Mouse (Mus musculus) embryonic facial prominence, embryonic 14.5 days (tissue): ENCODE data around the gene Cbx4. TPM values are rescaled to one million over a fixed set of nuclear protein-coding genes. Genes with fewer than 3 reads are reported as not detected.
"Not testable (repeated sequence)": the region's sequence is repeated elsewhere in the genome, so short reads cannot be mapped to it uniquely, and the experiment has no call there.

ENCODE experiments used
- ATAC-seq: fragments of 200-750 bp; cut with Nextera tagmentation; 2 replicates; pipeline ENCODE4 v1.8.0; 2017; ENCODE audit warnings: low read depth, moderate number of reproducible peaks, moderate TSS enrichment
- DNase-seq: peaks from one replicate; pipeline ENCODE4 v3.0.0-alpha.2; 2015; ENCODE audit warnings: low spot score
- H3K27ac ChIP-seq: fragments of 300-500 bp; sonication (generic); replicated peaks from 2 replicates; pipeline ENCODE4 v1.5.1; 2014; ENCODE audit warnings: low read depth, mild to moderate bottlenecking, low read length, moderate library complexity
- H3K27me3 ChIP-seq: fragments of 300-500 bp; sonication (generic); replicated peaks from 2 replicates; pipeline ENCODE4 v1.6.1; 2014; ENCODE audit warnings: low read length; ENCODE audit not compliant: control insufficient read depth, insufficient read depth
- H3K36me3 ChIP-seq: fragments of 300-500 bp; sonication (generic); 2 replicates; pipeline ENCODE4 v1.6.1; 2014; ENCODE audit warnings: low read length, mixed read lengths; ENCODE audit not compliant: control insufficient read depth, insufficient read depth
- H3K4me1 ChIP-seq: fragments of 300-500 bp; sonication (generic); 2 replicates; pipeline ENCODE4 v1.6.1; 2014; ENCODE audit warnings: antibody characterized with exemption, low read length; ENCODE audit not compliant: control insufficient read depth, insufficient read depth
- H3K4me2 ChIP-seq: fragments of 300-500 bp; sonication (generic); 2 replicates; pipeline ENCODE4 v1.6.1; 2014; ENCODE audit warnings: low read depth, mild to moderate bottlenecking, low read length, moderate library complexity, mixed read lengths
- H3K4me3 ChIP-seq: fragments of 300-500 bp; sonication (generic); 2 replicates; pipeline ENCODE4 v1.5.1; 2014; ENCODE audit warnings: low read depth, mild to moderate bottlenecking, low read length
- H3K9ac ChIP-seq: fragments of 300-500 bp; sonication (generic); 2 replicates; pipeline ENCODE4 v1.6.1; 2014; ENCODE audit warnings: low read depth, mild to moderate bottlenecking, low read length, moderate library complexity, mixed read lengths
- H3K9me3 ChIP-seq: fragments of 300-500 bp; sonication (generic); 2 replicates; pipeline ENCODE4 v1.6.1; 2016; ENCODE audit warnings: low read length; ENCODE audit not compliant: control insufficient read depth
- WGBS: fragments of 180-500 bp; shearing (Covaris S2); extraction: QIAGEN DNeasy Blood & Tissue Kit; methylation state at CpG from one replicate; pipeline ENCODE4 v1.1.7; 2014; 5-methylcytosine and 5-hydroxymethylcytosine counted together
- polyA plus RNA-seq: library from polyadenylated mRNA; unstranded; fragments of >200 nt; fragmentation: Nextera tagmentation; extraction: Ambion mirVana; gene quantifications from 2 replicates; pipeline ENCODE4 v1.2.1, GENCODE M21; 2014

The Cbx4 gene
- polyA plus RNA-seq, 1 experiment from 2014 or later = 11.0 TPM

DNA sequence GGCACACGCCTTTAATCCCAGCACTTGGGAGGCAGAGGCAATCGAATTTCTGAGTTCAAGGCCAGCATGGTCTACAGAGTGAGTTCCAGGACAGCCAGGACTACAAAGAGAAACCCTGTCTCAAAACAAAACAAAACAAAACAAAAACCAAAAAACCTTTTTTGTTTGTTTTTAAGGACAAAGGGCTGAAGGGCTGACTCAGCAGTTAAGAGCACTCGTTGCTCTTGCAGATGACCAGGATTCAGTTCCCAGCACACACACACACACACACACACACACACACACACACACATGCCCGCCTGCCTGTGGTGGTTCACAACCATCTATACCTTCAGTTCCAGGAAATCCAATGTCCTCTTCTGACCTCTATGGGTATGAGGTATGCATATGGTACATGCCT lies 14.3 kb upstream of the Cbx4 start:
- H3K4me3 ChIP-seq, H3K4me1 ChIP-seq, H3K36me3 ChIP-seq, DNase-seq, H3K27ac ChIP-seq, H3K27me3 ChIP-seq, ATAC-seq, H3K9ac ChIP-seq, H3K4me2 ChIP-seq, H3K9me3 ChIP-seq: not testable (repeated sequence)
- WGBS = 66% methylated on average over 4 of the region's 4 CpGs

GRCm38 (mm10) chr11:119098202-119098601 lies 12.2 kb upstream of the Cbx4 start:
- no peak for DNase-seq
- Histone ChIP-seq H3K9ac (no peak overlapping the region), H3K4me2 (no peak overlapping the region), H3K4me3 (no peak overlapping the region), H3K27ac (no peak overlapping the region), H3K9me3 (no peaks in the 10 kb centered on the region), H3K27me3 (no peaks in the 10 kb centered on the region; the same call in 1 of the 2 replicates), H3K36me3 (no peaks in the 10 kb centered on the region), H3K4me1 (no peaks in the 10 kb centered on the region)
- WGBS = 63% methylated on average over 4 of the region's 4 CpGs
- ATAC-seq = no peak

DNA sequence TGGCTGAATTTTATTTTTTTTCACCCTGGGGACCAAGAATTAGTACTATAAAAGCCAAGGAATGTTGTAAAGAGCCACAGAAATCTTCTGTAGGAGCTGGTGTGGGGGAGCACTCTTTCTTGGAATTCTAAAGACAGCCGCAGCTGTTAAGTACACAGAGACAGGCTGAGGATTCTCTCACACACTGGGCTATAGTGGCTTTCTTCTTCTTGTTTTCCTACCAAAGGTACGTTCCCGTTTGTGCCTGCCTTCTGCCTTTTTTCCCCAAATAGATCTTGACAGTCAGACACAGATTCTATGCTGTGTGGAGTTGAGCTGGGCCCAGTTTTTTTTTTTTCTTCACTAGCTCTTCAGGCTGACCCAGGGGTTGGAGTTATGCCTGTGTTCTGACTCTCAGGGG lies 9.4 kb upstream of the Cbx4 start:
- Histone ChIP-seq H3K9ac (no peak overlapping the region), H3K4me1 (peaks cover 6% of the 10 kb centered on the region), H3K4me2 (no peak overlapping the region), H3K36me3 (no peaks in the 10 kb centered on the region), H3K27ac (no peak overlapping the region), H3K27me3 (peaks cover under 1% of the 10 kb centered on the region), H3K9me3 (no peaks in the 10 kb centered on the region), H3K4me3 (no peak overlapping the region)
- 35% methylated on average over 3 of the region's 3 CpGs for WGBS
- ATAC-seq (no peak), DNase-seq (no peak)

DNA sequence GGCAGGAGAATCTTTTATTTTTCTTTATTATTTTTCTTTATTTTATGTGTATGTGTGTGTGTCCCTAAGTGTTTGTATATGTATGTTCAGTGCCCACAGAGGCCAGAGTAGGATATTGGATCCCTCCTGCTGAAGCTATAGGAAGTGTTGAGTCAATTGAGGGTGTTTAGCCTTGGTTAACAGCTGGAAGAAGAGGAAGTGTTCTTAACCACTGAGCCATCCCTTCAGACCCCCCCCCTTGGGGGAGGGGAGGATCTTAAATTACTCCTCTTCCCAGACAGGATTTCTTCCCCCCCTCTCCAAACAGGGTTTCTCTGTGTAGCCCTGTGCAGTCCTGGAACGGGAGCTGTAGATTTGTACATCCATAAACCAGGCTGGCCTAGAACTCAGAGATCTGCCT lies 7.3 kb upstream of the Cbx4 start:
- H3K4me2 ChIP-seq = no peak overlapping the region
- 45% methylated on average over 1 of the region's 1 CpGs for WGBS
- H3K4me1 ChIP-seq = peaks cover 27% of the 10 kb centered on the region
- no peak overlapping the region for H3K27ac ChIP-seq
- no peaks in the 10 kb centered on the region for H3K9me3 ChIP-seq
- no peak overlapping the region for H3K4me3 ChIP-seq
- H3K27me3 ChIP-seq = peaks cover 22% of the 10 kb centered on the region
- no peak for DNase-seq
- no peak for ATAC-seq
- H3K9ac ChIP-seq = no peak overlapping the region
- no peaks in the 10 kb centered on the region for H3K36me3 ChIP-seq

- Histone ChIP-seq H3K27ac (no peak overlapping the region), H3K36me3 (no peaks in the 10 kb centered on the region), H3K27me3 (peaks cover 32% of the 10 kb centered on the region), H3K9ac (no peak overlapping the region), H3K4me3 (no peak overlapping the region), H3K9me3 (no peaks in the 10 kb centered on the region), H3K4me1 (peaks cover 31% of the 10 kb centered on the region), H3K4me2 (no peak overlapping the region)
- no peak for ATAC-seq
- no peak for DNase-seq
- 73% methylated on average over 3 of the region's 3 CpGs for WGBS
Observed at GRCm38 (mm10) chr11:119092286-119092685, 6.3 kb upstream of the Cbx4 start.

DNA sequence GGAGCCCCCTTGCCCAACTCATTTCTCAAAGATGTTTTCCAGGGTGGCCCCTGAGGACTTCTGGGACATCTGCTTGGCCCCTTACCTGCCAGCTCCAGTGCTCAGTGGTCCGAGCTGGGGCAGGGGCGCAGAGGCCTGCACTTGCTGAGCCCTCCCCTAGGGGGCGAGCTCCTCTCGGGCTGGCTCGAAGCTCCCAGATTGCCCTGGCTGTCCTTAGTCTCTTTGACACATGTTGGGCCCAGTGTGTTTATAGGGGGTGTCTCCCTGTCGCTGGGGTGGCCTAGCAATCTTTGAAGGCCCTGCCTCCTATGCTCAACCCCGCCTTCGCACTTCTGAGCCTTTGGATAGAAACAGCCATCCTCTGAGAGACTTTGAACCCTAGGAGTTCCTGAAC lies 5.6 kb upstream of the Cbx4 start:
- ATAC-seq = no peak
- no peak overlapping the region for H3K9ac ChIP-seq
- DNase-seq = no peak
- peak overlapping the region; percentile 99 for H3K4me2 ChIP-seq
- H3K9me3 ChIP-seq = no peaks in the 10 kb centered on the region
- peaks cover 36% of the 10 kb centered on the region for H3K4me1 ChIP-seq
- WGBS = 4% methylated on average over 8 of the region's 8 CpGs
- H3K4me3 ChIP-seq = peak overlapping the region; percentile 60
- H3K27me3 ChIP-seq = peaks cover 39% of the 10 kb centered on the region
- H3K27ac ChIP-seq = no peak overlapping the region
- no peaks in the 10 kb centered on the region for H3K36me3 ChIP-seq

GRCm38 (mm10) chr11:119090961-119091597 lies 5.1 kb upstream of the Cbx4 start:
- H3K4me2 ChIP-seq = peak overlapping the region; percentile 99
- under 1% methylated on average over 21 of the region's 42 CpGs for WGBS
- peak overlapping the region; percentile 60 for H3K4me3 ChIP-seq
- H3K4me1 ChIP-seq = peaks cover 39% of the 10 kb centered on the region
- peak overlapping the region; percentile 69 for H3K9ac ChIP-seq
- ATAC-seq (peak; percentile 45), DNase-seq (peak; percentile 81)
- H3K27me3 ChIP-seq = peaks cover 41% of the 10 kb centered on the region
- H3K9me3 ChIP-seq = no peaks in the 10 kb centered on the region
- H3K36me3 ChIP-seq = no peaks in the 10 kb centered on the region
- H3K27ac ChIP-seq = peak overlapping the region; percentile 52; the same call in 1 of the 2 replicates

DNA sequence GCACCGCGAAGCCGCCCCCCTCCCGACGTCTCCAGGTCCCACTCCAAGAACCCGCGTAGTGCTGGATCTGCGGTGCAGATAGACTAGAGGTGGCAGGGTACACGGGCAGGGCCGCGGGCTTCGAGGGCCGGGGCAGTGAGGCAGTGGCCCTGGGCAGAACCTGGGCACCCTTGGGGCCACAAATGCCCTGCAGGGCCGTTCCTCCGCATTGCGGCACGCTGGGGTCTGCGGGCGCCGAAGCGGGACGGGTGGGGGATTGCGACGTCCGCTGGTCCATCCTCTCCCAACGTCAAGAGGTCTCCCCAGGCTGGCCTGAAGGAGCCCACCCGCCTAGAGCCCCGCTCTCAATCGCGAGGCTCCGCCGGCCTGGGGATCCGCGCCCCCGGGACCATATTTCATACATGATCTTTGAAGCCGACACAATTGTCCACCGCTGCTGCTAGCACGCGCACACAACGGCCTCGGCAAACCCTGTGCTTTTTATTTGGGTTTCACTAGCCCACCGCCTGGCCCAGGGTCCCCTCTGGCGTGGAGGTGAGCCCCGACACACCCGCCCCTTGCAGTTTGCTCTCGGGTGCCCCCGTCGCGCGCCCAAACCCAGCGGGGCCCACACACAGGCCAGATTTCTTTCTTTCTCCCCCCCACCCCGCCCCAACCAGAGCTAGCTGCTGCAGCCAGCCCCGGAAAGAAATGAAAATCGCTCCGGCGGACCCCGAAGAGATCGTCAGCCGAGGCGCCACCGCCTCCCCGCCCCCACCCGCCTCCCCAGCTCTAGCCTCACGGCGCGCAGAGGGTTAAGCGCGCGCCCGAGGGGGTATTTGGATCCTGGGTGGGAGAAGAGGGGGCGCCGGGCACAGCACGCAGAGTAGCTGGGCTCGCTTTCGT lies 4.3 kb upstream of the Cbx4 start:
- under 1% methylated on average over 40 of the region's 75 CpGs for WGBS
- Histone ChIP-seq H3K27me3 (peaks cover 41% of the 10 kb centered on the region), H3K4me2 (peak overlapping the region; percentile 99), H3K27ac (peak overlapping the region; percentile 52; the same call in 1 of the 2 replicates), H3K9me3 (no peaks in the 10 kb centered on the region), H3K4me3 (peak overlapping the region; percentile 60), H3K9ac (peak overlapping the region; percentile 69), H3K36me3 (no peaks in the 10 kb centered on the region), H3K4me1 (peaks cover 39% of the 10 kb centered on the region)
- ATAC-seq = no peak
- DNase-seq = no peak
